Mouse (Mus musculus): ENCODE measurements at regions not wholly inside any gene's neighbourhood (a gene's known extent, or its start where the extent isn't known, plus 50 kb on each side); places are given as distances from the start of the nearest gene placed in this dataset.

DNA sequence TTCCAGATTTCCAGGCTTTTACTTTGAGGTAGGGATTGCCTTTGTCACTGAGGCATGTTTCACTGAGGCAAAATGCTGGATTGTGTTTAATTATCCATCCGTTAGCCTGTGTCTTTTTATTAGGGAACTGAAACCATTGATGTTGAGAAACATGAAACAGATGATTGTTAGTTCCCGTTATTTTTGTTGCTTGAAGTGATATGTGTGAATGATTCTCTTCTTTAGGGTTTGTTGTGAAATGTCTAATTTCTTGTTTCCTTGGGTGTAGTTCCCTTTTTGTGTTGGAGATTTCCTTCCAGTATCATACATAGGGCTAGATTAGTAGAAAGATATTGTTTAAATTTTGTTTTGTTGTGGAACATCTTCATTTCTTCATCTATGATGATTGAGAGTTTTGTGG lies 121.2 kb upstream of the Tyrp1 start:
- TF ChIP-seq CTCF (IDR thresholded peaks at IDR 0.05; ENCODE audit: low read depth) (no peak), EP300 (optimal IDR thresholded peaks at IDR 0.05) (no peak)
